Mouse (Mus musculus) thymus, adult 2 months (tissue): ENCODE data around the gene Gm10198. TPM values are rescaled to one million over a fixed set of nuclear protein-coding genes. Genes with fewer than 3 reads are reported as not detected.

Experiments
- DNase-seq: peaks from one replicate; pipeline ENCODE4 v3.0.0; 2021
- H3K27ac ChIP-seq: fragments of 200-500 bp; 2 replicates; pipeline ENCODE4 v1.5.1; 2012; ENCODE audit warnings: low read length, control low read depth; ENCODE audit not compliant: control insufficient read depth, insufficient read depth
- H3K27me3 ChIP-seq: fragments of 200-500 bp; 2 replicates; pipeline ENCODE4 v1.6.1; 2012; ENCODE audit warnings: mild to moderate bottlenecking, low read length, moderate library complexity, mixed read lengths; ENCODE audit not compliant: control insufficient read depth, insufficient read depth
- H3K36me3 ChIP-seq: fragments of 200-500 bp; 2 replicates; pipeline ENCODE4 v1.6.1; 2012; ENCODE audit warnings: mild to moderate bottlenecking, low read length, moderate library complexity; ENCODE audit not compliant: control insufficient read depth, insufficient read depth
- H3K4me1 ChIP-seq: fragments of 200-500 bp; replicated peaks from 2 replicates; pipeline ENCODE4 v1.6.1; 2012; ENCODE audit warnings: low read length; ENCODE audit not compliant: control insufficient read depth, insufficient read depth
- H3K4me3 ChIP-seq: fragments of 200-500 bp; 2 replicates; pipeline ENCODE4 v1.5.1; 2012; ENCODE audit warnings: mild to moderate bottlenecking, low read length, control low read depth, moderate library complexity; ENCODE audit not compliant: control insufficient read depth, insufficient read depth
- CTCF ChIP-seq: fragments of 200-500 bp; IDR thresholded peaks from 2 replicates; pipeline ENCODE4 v1.5.1; 2012; ENCODE audit warnings: mild to moderate bottlenecking, control low read depth, low read length, moderate library complexity, borderline replicate concordance; ENCODE audit not compliant: control insufficient read depth, poor library complexity, insufficient read depth; ENCODE audit errors: extremely low read depth
- POLR2A ChIP-seq: fragments of 200-500 bp; IDR thresholded peaks from 2 replicates; pipeline ENCODE4 v1.6.1; 2012; ENCODE audit warnings: mild to moderate bottlenecking, low read length, control low read depth, moderate library complexity; ENCODE audit not compliant: control insufficient read depth, poor library complexity, insufficient read depth; ENCODE audit errors: extremely low read depth
- WGBS: fragments of 180-500 bp; shearing (Covaris S2); methylation state at CpG from one replicate; pipeline ENCODE4 v1.1.7; 2018; 5-methylcytosine and 5-hydroxymethylcytosine counted together
- polyA plus RNA-seq: library from polyadenylated mRNA; depleted of rRNA; stranded (reverse); fragments of >200 nt; gene quantifications from 2 replicates; pipeline ENCODE4 v1.2.3, GENCODE M21; 2012; rRNA removed

Gm10198 gene
- polyA plus RNA-seq, 1 experiment: not detected

DNA sequence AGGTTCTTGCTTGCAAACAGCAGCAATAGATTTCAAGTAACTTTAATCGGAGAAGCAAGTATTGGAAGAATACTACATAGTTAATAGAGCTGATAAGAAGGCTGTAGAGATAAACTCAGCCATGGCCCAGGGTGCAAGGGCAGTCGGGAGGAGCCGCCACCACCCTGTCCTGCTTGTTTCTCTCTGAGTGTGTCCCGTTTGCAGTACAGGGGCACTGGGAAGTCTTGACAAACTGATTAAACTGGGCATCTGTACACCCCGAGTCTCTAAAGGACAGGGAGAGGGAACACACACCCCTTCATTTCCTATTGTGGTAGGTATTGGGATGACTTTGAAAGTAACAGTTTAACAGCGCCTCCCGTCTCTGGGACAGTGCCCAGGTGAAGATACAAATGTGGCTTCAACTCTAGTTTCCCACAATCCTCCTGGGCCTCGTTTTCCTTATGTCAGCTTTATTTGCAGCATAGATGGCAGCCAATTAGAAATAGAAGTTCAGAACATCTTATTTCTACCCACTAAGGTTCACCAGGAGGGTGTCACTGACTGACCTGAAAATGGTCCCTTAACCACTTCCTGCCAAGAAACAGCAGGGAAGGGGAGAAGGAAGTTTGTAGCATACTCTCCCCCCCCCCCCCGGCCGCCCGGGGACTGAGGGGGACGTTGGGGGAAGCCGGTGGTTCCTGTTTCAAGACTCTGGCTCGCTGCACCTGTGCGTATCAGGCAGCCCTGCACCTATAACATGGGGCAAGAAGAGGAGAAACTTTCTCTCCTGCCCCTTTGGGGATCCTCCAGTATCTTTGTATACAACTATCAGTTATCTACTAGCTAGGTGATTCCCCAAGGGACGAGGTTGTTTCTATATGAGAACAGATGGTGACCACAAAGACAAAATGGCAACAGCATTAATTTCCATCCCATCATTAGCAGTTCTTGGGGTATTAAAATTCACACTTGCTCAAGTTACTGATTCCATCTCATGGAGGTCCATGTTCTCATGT, 41.9 kb downstream of the Gm10198 start:
- TF ChIP-seq CTCF (no peak), POLR2A (no peak)
- H3K36me3 ChIP-seq: no peaks in the 10 kb centered on the region
- peaks cover 9% of the 10 kb centered on the region for H3K4me1 ChIP-seq
- no peak overlapping the region; the same call in 1 of the 2 replicates for H3K4me3 ChIP-seq
- no peaks in the 10 kb centered on the region for H3K27me3 ChIP-seq
- peak overlapping the region; percentile 56 for H3K27ac ChIP-seq
- DNase-seq: peak; percentile 53
- WGBS: 11% methylated on average over 16 of the region's 16 CpGs

DNA sequence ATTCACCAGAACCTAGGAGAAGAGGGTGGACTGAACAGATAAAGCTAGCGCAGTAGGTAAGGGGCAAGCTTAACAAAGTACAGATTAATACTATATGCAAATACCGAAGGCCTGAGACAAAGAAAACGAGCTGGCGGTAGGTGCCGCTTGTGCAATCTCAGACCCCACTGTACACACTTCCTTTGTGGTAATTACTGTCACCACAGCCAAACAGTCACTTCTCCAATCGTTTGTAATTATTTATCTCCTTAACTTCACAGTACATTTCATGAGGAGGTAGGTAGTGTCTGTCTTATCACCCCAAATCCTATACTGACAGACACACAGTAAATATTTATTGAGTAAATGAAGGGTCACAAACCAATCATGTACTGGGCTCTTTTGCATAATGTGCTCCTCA, 47.7 kb downstream of the Gm10198 start:
- no peaks in the 10 kb centered on the region for H3K4me1 ChIP-seq
- whole genome bisulfite sequencing: 16% methylated on average over 6 of the region's 6 CpGs
- TF ChIP-seq CTCF (no peak), POLR2A (no peak)

More for the DNA sequence above, 47.7 kb downstream of the Gm10198 start:
- Histone ChIP-seq H3K27ac (no peak overlapping the region), H3K27me3 (no peaks in the 10 kb centered on the region), H3K4me3 (no peak overlapping the region), H3K36me3 (no peaks in the 10 kb centered on the region)
- DNase-seq: no peak

Other genes starting within 250 kb of the Gm10198 start
- gene Gpbp1, start 102.7 kb upstream of the Gm10198 start, polyA plus RNA-seq: 4.4 and 5.0 TPM in 2 replicates
- not detected in 2 replicates for gene Gm49496, start 42.8 kb upstream of the Gm10198 start, polyA plus RNA-seq
- 7.3 and 7.5 TPM in 2 replicates for gene Mier3, start 88.2 kb downstream of the Gm10198 start, polyA plus RNA-seq
- gene Map3k1, start 216.2 kb downstream of the Gm10198 start, polyA plus RNA-seq: 47.2 and 54.9 TPM in 2 replicates